ENCODE assay signal across 9 mouse cellular contexts in genomic region chr2:32888029-32888428, GRCm38 (mm10). TPM values are rescaled to one million over a fixed set of nuclear protein-coding genes. Genes with fewer than 3 reads are reported as not detected.
DNase-seq lines count a peak whose midpoint lies in the region; ATAC-seq and TF ChIP-seq lines count a peak whose summit lies in the region.
"Had no signal": no experiment of that assay in that cellular context is flagged by ENCODE, and none has a peak within 500 bp of the region (broad histone marks: within the 10 kb centered on the region; RNA-seq: fewer than 3 reads in every experiment).

No protein-coding gene starts in this region.

- no peaks in the 10 kb centered on the region for H3K27me3 ChIP-seq in liver, embryonic 11.5 days (replicated peaks; ENCODE audit: control insufficient read depth, insufficient read depth, low read length)
- H3K27me3 ChIP-seq in liver, postnatal 0 days (ENCODE audit: insufficient read depth, low read length), result no peaks in the 10 kb centered on the region
- H3K27me3 ChIP-seq in embryonic facial prominence, embryonic 14.5 days (replicated peaks; ENCODE audit: control insufficient read depth, insufficient read depth, low read length), result no peaks in the 10 kb centered on the region
- H3K27me3 ChIP-seq in midbrain, embryonic 13.5 days, result no peaks in the 10 kb centered on the region

- TF ChIP-seq EP300 in liver, postnatal 0 days (IDR thresholded peaks at IDR 0.05; ENCODE audit: low read depth), result no peak

- H3K9me3 ChIP-seq in liver, embryonic 11.5 days (ENCODE audit: control insufficient read depth, low read length), result no peaks in the 10 kb centered on the region
- H3K9me3 ChIP-seq in liver, postnatal 0 days (ENCODE audit: low read length), result no peaks in the 10 kb centered on the region
- H3K9me3 ChIP-seq in embryonic facial prominence, embryonic 14.5 days (ENCODE audit: control insufficient read depth, low read length), result no peaks in the 10 kb centered on the region
- H3K9me3 ChIP-seq in midbrain, embryonic 13.5 days, result no peaks in the 10 kb centered on the region

- DNase-seq in liver, embryonic 11.5 days (ENCODE audit: low spot score), result no peak
- no peak for DNase-seq in liver, postnatal 0 days
- peak; percentile 55 for DNase-seq in embryonic facial prominence, embryonic 14.5 days (ENCODE audit: low spot score)
- DNase-seq in forelimb bud, embryonic 11.5 days (ENCODE audit: low read depth, low spot score), result peak; percentile 63
- DNase-seq in adipocyte (ENCODE audit: low spot score), result no peak
- DNase-seq in frontal cortex, adult 2 months (ENCODE audit: extremely low spot score in 1 of 2, low spot score in 1 of 2), result no peak
- DNase-seq: layer of hippocampus, adult 9-11 months; thymus, adult 2 months had no signal

- H3K9ac ChIP-seq in liver, embryonic 11.5 days (ENCODE audit: low read depth, low read length), result no peak overlapping the region
- H3K9ac ChIP-seq in liver, postnatal 0 days (replicated peaks), result no peak overlapping the region
- H3K9ac ChIP-seq in embryonic facial prominence, embryonic 14.5 days (ENCODE audit: low read depth, low read length), result peak overlapping the region; percentile 41; the same call in 1 of the 2 replicates
- no peak overlapping the region for H3K9ac ChIP-seq in midbrain, embryonic 13.5 days (replicated peaks)

- no peak for TF ChIP-seq CTCF in liver, postnatal 0 days (IDR thresholded peaks at IDR 0.05; ENCODE audit: low read depth)

- no peaks in the 10 kb centered on the region for H3K36me3 ChIP-seq in liver, embryonic 11.5 days (ENCODE audit: control insufficient read depth, insufficient read depth, low read length)
- no peaks in the 10 kb centered on the region for H3K36me3 ChIP-seq in liver, postnatal 0 days (replicated peaks; ENCODE audit: insufficient read depth, low read length)
- H3K36me3 ChIP-seq in embryonic facial prominence, embryonic 14.5 days (ENCODE audit: control insufficient read depth, insufficient read depth, low read length), result 0 out of 2 replicates have a peak, but pooled peaks cover 4% of the 10 kb centered on the region
- no peaks in the 10 kb centered on the region for H3K36me3 ChIP-seq in midbrain, embryonic 13.5 days

- H3K4me2 ChIP-seq in liver, embryonic 11.5 days, result no peak overlapping the region; the same call in 1 of the 2 replicates
- no peak overlapping the region for H3K4me2 ChIP-seq in liver, postnatal 0 days (ENCODE audit: low read depth, low read length)
- 0 out of 2 replicates have a peak overlapping the region, but pooled peaks have one; percentile 7 for H3K4me2 ChIP-seq in embryonic facial prominence, embryonic 14.5 days (ENCODE audit: low read depth, low read length)
- no peak overlapping the region for H3K4me2 ChIP-seq in midbrain, embryonic 13.5 days (replicated peaks)

- H3K4me1 ChIP-seq in liver, embryonic 11.5 days (replicated peaks; ENCODE audit: control insufficient read depth, insufficient read depth, low read length), result peaks cover 58% of the 10 kb centered on the region
- H3K4me1 ChIP-seq in liver, postnatal 0 days (ENCODE audit: insufficient read depth), result peaks cover 28% of the 10 kb centered on the region
- H3K4me1 ChIP-seq in embryonic facial prominence, embryonic 14.5 days (ENCODE audit: control insufficient read depth, insufficient read depth, low read length), result peaks cover 29% of the 10 kb centered on the region
- H3K4me1 ChIP-seq in midbrain, embryonic 13.5 days (replicated peaks), result peaks cover 15% of the 10 kb centered on the region

- H3K27ac ChIP-seq in liver, embryonic 11.5 days (ENCODE audit: low read depth, low read length), result peak overlapping the region; percentile 56
- H3K27ac ChIP-seq in liver, postnatal 0 days (ENCODE audit: low read depth), result no peak overlapping the region
- peak overlapping the region; percentile 83 for H3K27ac ChIP-seq in embryonic facial prominence, embryonic 14.5 days (replicated peaks; ENCODE audit: low read depth, low read length)
- H3K27ac ChIP-seq in midbrain, embryonic 13.5 days, result peak overlapping the region; percentile 51; the same call in 1 of the 2 replicates

- 25% methylated on average over 9 of the region's 9 CpGs for WGBS in liver, embryonic 11.5 days
- 43% methylated on average over 9 of the region's 9 CpGs for WGBS in liver, postnatal 0 days (ENCODE audit: insufficient replicate concordance)
- 19% methylated on average over 9 of the region's 9 CpGs for WGBS in embryonic facial prominence, embryonic 14.5 days
- 38% methylated on average over 9 of the region's 9 CpGs for WGBS in midbrain, embryonic 13.5 days

- no peak overlapping the region for H3K4me3 ChIP-seq in liver, embryonic 11.5 days (ENCODE audit: low read depth, low read length)
- H3K4me3 ChIP-seq in liver, postnatal 0 days (ENCODE audit: low read depth, low read length), result no peak overlapping the region
- no peak overlapping the region for H3K4me3 ChIP-seq in embryonic facial prominence, embryonic 14.5 days (ENCODE audit: low read depth, low read length)
- no peak overlapping the region for H3K4me3 ChIP-seq in midbrain, embryonic 13.5 days (replicated peaks)

- 0 out of 2 replicates have a peak, but pooled peaks have one; percentile 2 for ATAC-seq in liver, embryonic 11.5 days (replicated peaks; ENCODE audit: low FRiP score)
- no peak for ATAC-seq in liver, postnatal 0 days
- ATAC-seq in embryonic facial prominence, embryonic 14.5 days (ENCODE audit: low read depth), result peak; percentile 60
- ATAC-seq in midbrain, embryonic 13.5 days, result no peak

RNA-seq across cellular contexts. Expression of gene Fam129b, which starts 12.1 kb away (rescaled TPM):
- 11.1 and 11.9 TPM in 2 replicates for polyA plus RNA-seq in liver, embryonic 11.5 days (2014; fragmentation: Nextera tagmentation; extraction: Ambion mirVana)
- polyA plus RNA-seq in liver, postnatal 0 days (2015; fragmentation: Nextera tagmentation; extraction: Ambion mirVana), result 5.2 and 5.9 TPM in 2 replicates
- 38.4 and 39.0 TPM in 2 replicates for polyA plus RNA-seq in embryonic facial prominence, embryonic 14.5 days (2014; fragmentation: Nextera tagmentation; extraction: Ambion mirVana)
- polyA plus RNA-seq in midbrain, embryonic 13.5 days (2015; fragmentation: Nextera tagmentation; extraction: Ambion mirVana), result 20.9 and 27.5 TPM in 2 replicates
- polyA plus RNA-seq in frontal cortex, adult 2 months (2012; rRNA removed), result 28.3 and 30.0 TPM in 2 replicates

RNA-seq across cellular contexts. Expression of gene Stxbp1, which starts 41.0 kb away (rescaled TPM):
- 11.8 and 12.0 TPM in 2 replicates for polyA plus RNA-seq in liver, embryonic 11.5 days (2014; fragmentation: Nextera tagmentation; extraction: Ambion mirVana)
- 2.1 and 2.3 TPM in 2 replicates for polyA plus RNA-seq in liver, postnatal 0 days (2015; fragmentation: Nextera tagmentation; extraction: Ambion mirVana)
- polyA plus RNA-seq in embryonic facial prominence, embryonic 14.5 days (2014; fragmentation: Nextera tagmentation; extraction: Ambion mirVana), result 26.8 and 29.7 TPM in 2 replicates
- polyA plus RNA-seq in midbrain, embryonic 13.5 days (2015; fragmentation: Nextera tagmentation; extraction: Ambion mirVana), result 165 and 168 TPM in 2 replicates
- polyA plus RNA-seq in frontal cortex, adult 2 months (2012; rRNA removed), result 666 and 673 TPM in 2 replicates

Comparison
In these comparisons a context has a peak if more than half of its experiments do, and no peak if none do; other contexts are left out.
1. ATAC-seq: peak in liver, embryonic 11.5 days (single experiment) and embryonic facial prominence, embryonic 14.5 days (single experiment); none in liver, postnatal 0 days (single experiment) and midbrain, embryonic 13.5 days (single experiment).
2. DNase-seq: peak in embryonic facial prominence, embryonic 14.5 days (single experiment) and forelimb bud, embryonic 11.5 days (single experiment); none in liver, embryonic 11.5 days (single experiment), liver, postnatal 0 days (single experiment), adipocyte (single experiment) and frontal cortex, adult 2 months (0 of 2).